Mouse (Mus musculus): Measurements from ENCODE around the gene Trim69. TPM values are rescaled to one million over a fixed set of nuclear protein-coding genes. Genes with fewer than 3 reads are reported as not detected.

The Trim69 gene
- total and polyA plus RNA-seq, 3 experiments = 0.04 TPM; not detected in 2

DNA sequence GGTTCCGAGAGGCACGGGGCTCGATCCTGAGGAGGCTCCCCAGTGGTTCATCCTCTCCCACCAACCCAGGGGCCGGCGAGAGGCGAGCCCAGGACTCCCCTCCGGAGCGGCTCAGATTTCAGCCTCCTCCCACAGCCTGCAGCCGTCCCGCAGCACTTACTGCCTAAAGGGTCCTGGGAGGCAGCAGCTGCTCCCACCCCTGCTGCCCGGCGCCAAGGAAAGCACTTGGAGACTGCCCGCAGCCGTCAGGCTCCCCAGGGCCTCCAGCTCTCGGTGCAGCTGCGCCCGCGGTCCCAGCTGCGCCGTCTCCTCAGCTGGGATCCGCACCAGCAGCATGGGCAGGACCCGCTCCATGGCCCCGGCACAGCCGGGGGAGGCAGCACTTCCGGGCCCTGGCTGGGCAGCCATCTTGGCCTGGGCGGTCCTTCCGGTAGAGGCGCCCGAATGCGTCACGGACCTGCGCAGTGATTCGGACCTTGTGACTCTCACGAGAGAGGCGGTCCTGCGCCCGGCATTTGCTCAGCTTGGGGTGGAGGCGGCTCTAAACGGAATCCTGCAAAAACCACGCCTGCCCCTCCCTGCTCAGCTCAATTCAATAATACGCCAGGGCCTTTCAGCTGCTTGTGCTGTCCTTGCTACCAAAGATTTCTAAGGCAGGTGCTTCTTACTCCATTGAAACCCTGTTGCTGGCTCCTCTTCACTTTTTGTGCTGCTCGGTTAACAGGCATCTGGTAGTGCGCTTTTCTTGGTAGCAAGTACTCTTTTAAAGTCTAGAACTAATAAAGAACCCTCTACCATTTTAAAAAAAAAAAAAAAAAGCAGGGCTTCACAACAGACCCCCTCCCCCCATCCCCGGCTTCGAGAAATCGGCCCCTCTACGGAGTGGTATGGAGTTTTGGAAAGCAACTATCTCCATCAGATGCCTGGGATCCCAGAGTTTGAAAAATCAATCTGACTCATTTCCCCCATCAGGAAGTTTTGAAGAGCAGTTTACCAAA lies 42.2 kb upstream of the Trim69 start, which contains the start of gene Spg11 (continued):
- TF ChIP-seq TCF12 (IDR thresholded peaks at IDR 0.05; ENCODE audit: low read depth, low read length) (peak; percentile 73), GABPA (IDR thresholded peaks at IDR 0.05; ENCODE audit: low read depth, low read length) (no peak), MYB (IDR thresholded peaks at IDR 0.05; ENCODE audit: low read depth, low read length) (no peak), POLR2AphosphoS5 (IDR thresholded peaks at IDR 0.05; ENCODE audit: borderline replicate concordance, low read depth, low read length) (no peak), E2F4 (IDR thresholded peaks at IDR 0.05; ENCODE audit: borderline replicate concordance, low read depth, low read length) (no peak), ZKSCAN1 (IDR thresholded peaks at IDR 0.05; ENCODE audit: low read depth, low read length) (no peak), ZC3H11A (IDR thresholded peaks at IDR 0.05; ENCODE audit: low read depth, low read length) (no peak), MAZ (IDR thresholded peaks at IDR 0.05; ENCODE audit: low read depth, low read length) (no peak), POLR2AphosphoS2 (IDR thresholded peaks at IDR 0.05; ENCODE audit: low read length) (peak; percentile 57; the same call in 1 of the 2 replicates), NRF1 (IDR thresholded peaks at IDR 0.05; ENCODE audit: insufficient read depth, low read depth, low read length, poor library complexity, severe bottlenecking) (peak; percentile 95), SMC3 (IDR thresholded peaks at IDR 0.05; ENCODE audit: low read depth, low read length) (no peak), CHD1 (IDR thresholded peaks at IDR 0.05; ENCODE audit: low read depth, low read length) (no peak; the same call in 1 of the 2 replicates), RCOR1 (IDR thresholded peaks at IDR 0.05; ENCODE audit: low read depth, low read length) (no peak), SIN3A (IDR thresholded peaks at IDR 0.05; ENCODE audit: low read length) (peak; percentile 73), CHD2 (IDR thresholded peaks at IDR 0.05; ENCODE audit: low read length) (peak; percentile 67), RAD21 (IDR thresholded peaks at IDR 0.05; ENCODE audit: low read depth, low read length) (no peak)

DNA sequence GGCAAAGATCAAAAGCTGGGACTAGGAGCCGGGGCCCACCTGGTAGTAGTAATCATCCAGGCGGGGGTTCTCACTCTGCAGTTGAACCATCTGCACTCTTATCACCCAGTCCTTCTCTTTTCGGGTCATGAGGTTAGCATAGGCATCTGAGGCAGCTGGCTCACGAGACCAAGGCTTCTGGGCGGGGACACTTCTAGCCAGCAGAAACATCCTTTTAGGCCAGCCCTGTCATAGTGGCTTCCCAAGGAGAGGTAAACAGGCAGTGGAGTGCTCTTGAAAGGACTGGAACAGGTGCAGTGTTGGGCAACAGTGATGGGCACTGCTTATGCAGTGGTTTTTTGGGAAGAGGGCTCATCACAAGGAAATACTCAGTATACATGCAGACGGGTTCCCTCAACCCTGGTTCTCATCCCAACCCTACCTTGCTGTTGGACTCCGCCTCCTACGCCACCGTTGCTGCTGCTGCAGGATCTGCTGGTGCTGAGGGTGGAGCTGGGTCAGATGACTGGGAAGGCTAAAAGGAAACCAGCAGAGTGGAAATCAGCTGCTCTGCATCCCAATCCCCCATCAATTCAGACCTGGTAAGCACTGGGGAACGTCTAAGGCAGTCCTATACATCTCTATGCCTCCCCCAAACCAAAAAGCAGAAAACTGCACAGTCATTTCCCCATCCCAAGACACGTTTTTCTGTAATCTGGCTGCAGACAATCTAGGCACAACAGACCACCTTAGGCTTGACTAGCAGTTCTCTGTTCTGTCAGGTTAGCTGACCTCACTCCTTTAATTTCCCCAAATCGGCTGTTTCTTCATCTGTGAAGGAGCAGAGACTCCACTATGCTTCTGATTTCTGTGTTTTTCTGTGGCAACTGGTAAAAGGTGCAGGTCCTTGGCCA lies 34.6 kb upstream of the Trim69 start:
- DNase-seq (ENCODE audit: low read depth, low spot score) = peak; percentile 86
- H3K36me3 ChIP-seq (ENCODE audit: control insufficient read depth in 1 of 2, insufficient read depth in 2 of 2, low read length in 2 of 2) = peaks cover 0 to 13% of the 10 kb centered on the region in 2 experiments; a peak in 2 of 4 replicates
- H3K79me2 ChIP-seq (ENCODE audit: control insufficient read depth, insufficient read depth, low read length, poor library complexity) = no peaks in the 10 kb centered on the region
- H3K27ac ChIP-seq (ENCODE audit: control insufficient read depth, low read depth, low read length) = peak overlapping the region; percentile 43
- TF ChIP-seq ETS1 (IDR thresholded peaks at IDR 0.05; ENCODE audit: low read depth, low read length) (peak; percentile 87), MAZ (IDR thresholded peaks at IDR 0.05; ENCODE audit: low read depth, low read length) (0 out of 2 replicates have a peak, but pooled peaks have one; percentile 34), RCOR1 (IDR thresholded peaks at IDR 0.05; ENCODE audit: low read depth, low read length) (peak; percentile 86), CHD2 (IDR thresholded peaks at IDR 0.05; ENCODE audit: low read length) (no peak), TAL1 (IDR thresholded peaks at IDR 0.05; ENCODE audit: low read length) (peak; percentile 89), GATA1 (IDR thresholded peaks at IDR 0.05; ENCODE audit: low read depth, low read length) (peak; percentile 79), MEF2A (IDR thresholded peaks at IDR 0.05; ENCODE audit: extremely low read depth, insufficient replicate concordance, low read depth, low read length, poor library complexity, severe bottlenecking) (no peak), ZC3H11A (IDR thresholded peaks at IDR 0.05; ENCODE audit: low read depth, low read length) (no peak), USF1 (IDR thresholded peaks at IDR 0.05; ENCODE audit: low read depth, low read length) (peak; percentile 55; the same call in 1 of the 2 replicates), MAX (IDR thresholded peaks at IDR 0.05; ENCODE audit: low read length) (0 out of 2 replicates have a peak, but pooled peaks have one; percentile 19), MXI1 (IDR thresholded peaks at IDR 0.05; ENCODE audit: low read depth, low read length) (peak; percentile 55), NRF1 (IDR thresholded peaks at IDR 0.05; ENCODE audit: insufficient read depth, low read depth, low read length, poor library complexity, severe bottlenecking) (no peak), SIN3A (IDR thresholded peaks at IDR 0.05; ENCODE audit: low read length) (peak; percentile 12; the same call in 1 of the 2 replicates), MYC (IDR thresholded peaks at IDR 0.05; ENCODE audit: low read depth, low read length) (0 out of 2 replicates have a peak, but pooled peaks have one; percentile 57), TBP (IDR thresholded peaks at IDR 0.05; ENCODE audit: low read depth, low read length) (peak; percentile 67; the same call in 1 of the 2 replicates), BHLHE40 (IDR thresholded peaks at IDR 0.05; ENCODE audit: borderline replicate concordance, low read depth, low read length) (peak; percentile 98), GABPA (IDR thresholded peaks at IDR 0.05; ENCODE audit: low read depth, low read length) (peak; percentile 60; the same call in 1 of the 2 replicates), ZMIZ1 (IDR thresholded peaks at IDR 0.05; ENCODE audit: low read depth, low read length) (no peak), TCF12 (IDR thresholded peaks at IDR 0.05; ENCODE audit: low read depth, low read length) (peak; percentile 85), ZKSCAN1 (IDR thresholded peaks at IDR 0.05; ENCODE audit: low read depth, low read length) (no peak), EP300 (IDR thresholded peaks at IDR 0.05; ENCODE audit: low read depth in 1 of 2, low read length in 2 of 2) (peak; percentile 81 to 91)
- H3K4me3 ChIP-seq (ENCODE audit: control insufficient read depth in 1 of 2, insufficient read depth in 1 of 2, low read depth in 2 of 2, low read length in 2 of 2) = peak overlapping the region; percentile 8 to 16; a peak in 3 of 4 replicates
- H3K4me1 ChIP-seq (ENCODE audit: control insufficient read depth in 1 of 2, insufficient read depth in 2 of 2, low read length in 2 of 2) = peaks cover 11 to 29% of the 10 kb centered on the region in 2 experiments; a peak in 3 of 4 replicates
- peak overlapping the region; percentile 13 for H3K9ac ChIP-seq (ENCODE audit: control insufficient read depth, low read depth, low read length, poor library complexity, severe bottlenecking)
- no peaks in the 10 kb centered on the region for H3K9me3 ChIP-seq (replicated peaks; ENCODE audit: insufficient read depth, low read length)
- no peaks in the 10 kb centered on the region for H3K27me3 ChIP-seq (ENCODE audit: control insufficient read depth in 1 of 2, insufficient read depth in 2 of 2, low read length in 2 of 2)
